Mouse (Mus musculus): ENCODE results near the gene Mindy2.

Mindy2 gene

DNA sequence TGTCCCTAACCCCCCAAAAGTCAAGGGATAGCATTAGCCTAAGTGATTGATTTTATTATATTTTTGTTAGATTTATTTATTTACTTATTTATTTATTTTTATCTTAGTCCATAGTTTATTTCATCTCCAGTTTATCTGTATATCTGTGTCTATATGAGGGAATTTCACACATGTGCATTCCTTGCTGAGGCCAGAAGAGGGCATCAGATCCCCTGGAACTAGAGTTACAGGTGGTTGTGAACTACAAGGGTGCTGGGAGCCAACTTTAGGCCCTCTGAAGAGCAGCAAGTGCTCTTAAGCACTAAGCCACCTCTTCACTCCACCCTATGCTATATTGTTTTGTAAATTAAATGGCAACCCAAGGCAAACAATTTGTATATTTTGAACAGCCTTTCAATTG lies 11.1 kb upstream of the Mindy2 start:
- DNase-seq (ENCODE audit: low spot score): no peak

DNA sequence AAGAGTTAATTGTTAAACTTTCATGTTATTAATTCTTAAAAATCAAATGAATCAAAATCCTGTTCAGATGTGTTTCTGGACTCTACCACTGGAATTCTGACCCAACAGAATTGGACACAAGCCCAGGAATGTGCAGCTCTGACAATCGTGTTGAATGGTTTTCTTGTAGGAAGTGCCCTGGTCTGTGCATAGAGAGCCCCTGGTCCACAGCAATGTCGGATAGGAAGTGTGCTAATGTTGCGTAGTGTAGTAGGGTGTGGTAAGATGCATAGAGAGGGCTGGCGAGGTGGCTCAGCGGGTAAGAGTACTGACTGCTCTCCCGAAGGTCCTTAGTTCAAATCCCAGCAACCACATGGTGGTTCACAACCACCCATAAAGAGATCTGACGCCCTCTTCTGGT lies 9.8 kb upstream of the Mindy2 start:
- DNase-seq (ENCODE audit: low spot score): no peak

DNA sequence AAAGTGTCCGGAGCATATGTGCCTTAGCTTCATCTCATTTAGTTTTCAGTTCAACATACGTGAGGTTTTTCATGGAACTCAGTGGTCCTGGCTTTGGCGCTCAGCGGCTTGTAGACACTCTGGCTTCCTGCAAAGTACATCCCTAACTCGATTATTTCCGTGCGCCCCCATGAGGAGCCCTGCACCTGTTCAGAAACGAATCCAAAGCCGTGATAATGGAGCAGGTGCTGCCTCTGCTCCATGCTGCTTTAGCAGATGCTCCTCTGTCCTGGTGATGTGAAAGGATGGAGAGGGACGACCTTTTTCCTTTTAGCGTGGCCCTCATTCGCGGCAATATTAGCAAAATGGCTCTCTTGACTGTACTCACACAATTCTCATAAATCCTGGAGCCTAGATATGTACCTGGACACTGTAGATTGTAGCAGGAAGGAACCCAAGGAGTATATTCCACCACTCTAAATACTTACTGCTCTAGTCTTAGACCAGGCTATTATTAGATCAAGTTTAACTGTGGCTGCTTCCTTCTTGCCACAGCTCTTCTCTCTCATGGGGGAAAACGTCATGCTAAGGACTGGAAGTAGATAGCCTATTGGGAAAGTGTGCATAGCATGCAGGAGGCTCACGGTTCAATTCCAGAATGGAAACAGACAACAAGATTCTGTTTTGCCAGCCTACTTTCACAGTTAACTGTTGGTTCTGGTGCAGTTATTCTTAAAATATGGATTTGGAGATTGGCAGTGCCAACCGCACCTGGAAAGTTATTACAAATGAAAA lies 8.6 kb upstream of the Mindy2 start:
- no peak for DNase-seq (ENCODE audit: low spot score)

DNA sequence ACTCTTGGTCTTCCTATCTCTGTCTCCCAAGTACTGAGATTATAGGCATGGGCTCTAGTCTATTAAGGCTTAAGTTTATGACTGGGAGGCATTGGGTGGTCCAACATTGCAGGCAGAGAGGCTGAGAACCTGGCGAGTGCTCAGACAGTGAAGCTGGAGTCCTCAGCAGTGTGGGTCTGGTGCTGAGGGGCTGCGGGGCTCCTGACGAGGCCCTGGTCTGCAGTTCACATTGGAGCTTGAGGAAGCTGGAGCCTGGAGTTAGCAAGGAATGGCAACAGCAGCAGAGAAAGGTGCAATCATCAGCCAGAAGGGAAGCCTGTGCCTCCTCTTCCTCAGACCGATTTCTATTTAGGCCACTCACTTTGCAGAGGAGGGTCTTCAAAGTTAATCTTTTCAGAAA lies 7.9 kb upstream of the Mindy2 start:
- no peak for DNase-seq (ENCODE audit: low spot score)

DNA sequence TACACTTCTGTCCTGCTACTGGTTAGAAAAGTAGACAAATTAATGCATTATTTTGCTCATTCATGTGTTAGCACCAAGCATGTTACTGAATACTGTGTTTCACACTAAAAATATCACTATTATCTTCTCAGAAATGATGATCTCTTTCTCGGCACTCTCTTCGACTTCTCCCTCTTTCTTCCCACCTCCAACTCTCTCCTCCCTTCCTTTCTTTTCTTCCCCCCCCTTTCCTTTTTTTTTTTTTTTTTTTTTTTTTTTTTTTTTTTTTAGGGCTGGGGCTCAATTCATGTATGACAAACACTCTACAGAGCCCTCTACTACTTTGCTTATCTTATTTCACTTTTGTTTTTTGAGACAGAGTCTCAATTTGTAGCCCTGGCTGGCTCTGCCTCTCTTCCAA lies 1.3 kb upstream of the Mindy2 start:
- peak; percentile 10 for DNase-seq (ENCODE audit: low spot score)

DNA sequence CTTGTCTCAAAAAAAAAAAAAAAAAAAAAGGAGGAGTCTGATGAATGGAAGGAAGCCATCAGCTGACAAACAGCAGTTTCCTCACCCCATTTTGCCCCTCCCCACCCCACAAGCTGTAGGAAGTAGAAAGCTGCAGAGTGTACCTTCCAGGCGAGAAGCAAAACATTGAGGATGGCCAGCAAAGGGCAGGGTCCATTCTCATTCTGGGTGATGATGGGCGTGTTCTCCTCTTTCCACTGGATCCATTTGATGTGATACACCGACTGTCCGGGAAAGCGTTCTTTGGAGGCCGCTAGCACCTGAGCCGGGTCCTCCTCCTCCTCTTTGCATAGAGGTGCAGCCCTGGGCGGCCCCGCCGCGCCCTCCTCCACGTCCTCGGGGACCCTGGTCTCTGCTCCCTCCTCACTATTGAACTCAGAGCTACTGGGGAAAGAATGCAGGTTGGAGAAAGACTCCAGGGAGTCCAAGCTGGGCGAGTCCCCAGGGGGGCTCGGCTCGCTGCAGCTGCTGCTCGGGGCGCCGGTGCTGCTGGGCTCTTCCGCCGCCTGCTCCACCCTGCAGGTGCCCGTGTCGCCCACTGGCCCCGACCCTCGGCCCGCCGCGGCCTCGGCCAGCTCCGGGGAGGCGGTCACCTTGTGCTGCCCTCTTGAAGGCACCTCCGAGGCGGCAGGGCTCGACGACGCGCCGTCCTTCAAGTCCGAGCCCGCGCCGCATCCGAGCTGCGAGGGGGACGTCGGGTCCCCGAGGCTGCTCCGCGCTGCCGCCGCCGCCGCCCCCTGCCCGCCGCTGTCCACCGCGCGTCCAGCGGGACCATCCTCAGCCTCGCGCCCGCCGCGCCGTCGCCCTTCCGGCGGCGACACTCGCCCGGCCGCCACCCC lies 605 bp downstream of the Mindy2 start, which contains the start of gene Gm10642:
Gm10642 (plus strand) TSS at position 122 of the 878 bp plus-strand sequence.
- peak; percentile 75 for DNase-seq (ENCODE audit: low spot score)

DNA sequence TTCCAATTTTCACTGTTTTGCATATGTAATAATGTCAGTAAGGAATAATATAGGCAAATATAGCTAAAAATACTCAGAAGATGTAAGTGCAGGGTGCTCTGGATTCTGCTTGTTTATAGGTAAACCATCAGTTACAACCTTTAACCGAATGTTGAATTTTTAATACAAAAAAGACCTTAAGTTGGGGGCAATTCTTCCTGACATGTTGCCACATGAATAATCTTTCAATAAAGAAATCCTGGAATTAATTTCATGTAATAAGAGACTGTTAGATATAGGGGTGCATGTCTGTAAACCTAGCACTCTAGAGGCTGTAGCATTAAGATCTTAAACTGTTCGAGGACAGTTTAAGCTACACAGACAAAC lies 1.2 kb downstream of the Mindy2 start:
- DNase-seq (ENCODE audit: low spot score): no peak

DNA sequence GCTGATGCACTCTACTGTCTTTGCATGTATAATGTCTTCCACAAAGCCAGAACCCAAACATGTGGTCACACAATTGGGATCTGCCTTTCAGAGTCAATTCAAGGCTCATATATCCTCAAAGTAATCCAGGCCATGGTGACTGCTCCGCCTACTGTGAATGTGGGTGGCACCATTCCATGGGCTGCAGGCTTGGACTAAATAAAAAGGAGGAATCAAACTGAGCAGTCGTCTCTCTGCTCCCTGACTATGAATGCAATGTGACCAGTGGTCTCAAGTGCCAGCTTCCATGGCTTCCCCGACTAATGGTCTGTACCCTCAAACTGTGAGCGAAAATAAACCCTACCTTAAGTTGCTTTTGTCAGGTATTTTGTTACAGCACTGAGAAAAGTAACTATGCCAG lies 2.5 kb downstream of the Mindy2 start:
- DNase-seq (ENCODE audit: low spot score): no peak

DNA sequence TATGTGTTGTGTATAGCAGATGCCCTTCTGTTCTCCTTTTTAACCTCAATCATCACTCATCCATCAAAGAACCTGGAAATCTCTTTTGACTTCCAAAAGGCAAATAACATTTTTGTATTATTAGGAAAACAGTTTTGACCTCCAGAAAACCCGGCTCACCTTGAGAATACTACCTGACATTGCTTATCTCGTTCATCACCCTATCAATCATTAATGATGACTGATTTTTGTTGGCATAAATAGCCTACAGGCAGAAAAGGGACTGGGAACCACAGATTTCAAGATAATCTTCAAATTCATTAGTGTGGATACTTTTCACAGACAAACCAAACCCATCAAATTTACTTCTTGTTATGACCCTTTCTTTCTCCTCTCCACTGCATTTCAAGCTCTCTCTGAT lies 3.1 kb downstream of the Mindy2 start:
- no peak for DNase-seq (ENCODE audit: low spot score)

DNA sequence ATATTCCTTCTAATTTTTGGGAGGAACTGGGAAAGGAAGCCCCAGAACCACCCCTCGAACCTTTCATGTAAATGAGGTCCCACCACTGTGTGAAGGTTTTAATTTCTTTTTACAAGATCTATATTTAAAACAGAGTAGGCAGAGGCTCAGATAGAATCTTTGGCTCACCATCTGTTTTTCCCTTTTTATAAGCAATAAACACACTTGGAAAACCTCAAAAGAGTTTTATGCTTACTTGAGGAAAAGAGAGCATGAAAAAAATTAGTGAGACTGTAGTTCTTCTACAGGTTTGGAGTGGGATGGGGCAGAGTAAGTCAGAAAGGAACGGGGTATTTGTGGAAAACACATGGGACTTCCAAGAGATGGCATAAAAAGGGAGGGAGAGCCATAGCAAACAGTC lies 4.8 kb downstream of the Mindy2 start:
- DNase-seq (ENCODE audit: low spot score): no peak

DNA sequence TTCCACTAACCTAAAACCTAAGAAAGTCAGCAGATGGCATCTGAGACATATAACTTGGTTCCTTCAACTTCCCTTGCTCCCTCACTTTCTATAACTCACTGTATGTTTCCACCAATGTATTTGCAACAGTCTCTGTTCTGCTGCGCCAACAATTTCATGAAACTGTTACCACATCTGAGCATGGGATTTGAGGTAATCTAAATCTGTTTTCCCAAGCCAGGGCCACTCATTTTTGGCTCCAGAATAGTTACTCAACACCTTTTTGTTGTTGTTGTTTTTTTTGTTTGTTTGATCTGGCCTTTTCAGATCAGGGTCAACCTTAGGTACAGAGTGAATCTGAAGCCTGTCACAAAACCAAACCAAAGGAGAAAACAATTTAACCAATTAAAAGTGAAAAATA lies 6.0 kb downstream of the Mindy2 start:
- DNase-seq (ENCODE audit: low spot score): no peak

DNA sequence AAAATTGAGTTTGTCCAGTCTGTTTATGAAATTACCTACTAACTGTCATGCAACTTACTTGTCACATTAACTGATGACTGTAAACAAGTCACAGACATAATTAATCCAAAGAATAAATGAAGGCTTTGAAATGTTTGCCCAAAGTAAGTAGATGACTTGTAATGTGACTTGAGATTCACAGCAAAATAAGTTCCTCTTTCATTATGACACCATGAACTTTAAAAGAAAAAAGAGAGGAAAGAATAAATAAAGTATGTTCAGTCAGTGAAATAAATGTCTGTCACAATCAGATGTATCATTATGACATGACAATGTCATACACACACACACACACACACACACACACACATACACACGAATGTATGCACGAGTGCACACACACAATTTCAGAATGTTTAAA lies 6.7 kb downstream of the Mindy2 start:
- no peak for DNase-seq (ENCODE audit: low spot score)

DNA sequence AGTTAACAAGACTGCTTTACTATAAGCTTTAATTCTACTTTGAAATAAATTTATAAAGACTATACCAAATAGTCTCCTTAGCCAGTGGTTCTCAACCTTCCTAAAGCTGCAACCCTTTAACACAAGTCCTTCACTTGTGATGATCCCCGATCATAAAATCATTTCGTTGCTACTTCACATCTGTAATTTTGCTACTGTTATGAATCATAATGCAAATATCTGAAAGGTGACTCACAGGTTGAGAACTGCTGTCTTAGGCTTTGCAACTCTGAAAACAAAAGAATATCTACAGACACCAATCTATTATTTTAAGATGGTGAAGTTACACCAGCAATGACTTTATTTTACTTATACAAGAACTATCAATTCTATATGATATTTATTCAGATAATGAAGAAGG lies 20.2 kb downstream of the Mindy2 start:
- no peak for DNase-seq (ENCODE audit: low spot score)

DNA sequence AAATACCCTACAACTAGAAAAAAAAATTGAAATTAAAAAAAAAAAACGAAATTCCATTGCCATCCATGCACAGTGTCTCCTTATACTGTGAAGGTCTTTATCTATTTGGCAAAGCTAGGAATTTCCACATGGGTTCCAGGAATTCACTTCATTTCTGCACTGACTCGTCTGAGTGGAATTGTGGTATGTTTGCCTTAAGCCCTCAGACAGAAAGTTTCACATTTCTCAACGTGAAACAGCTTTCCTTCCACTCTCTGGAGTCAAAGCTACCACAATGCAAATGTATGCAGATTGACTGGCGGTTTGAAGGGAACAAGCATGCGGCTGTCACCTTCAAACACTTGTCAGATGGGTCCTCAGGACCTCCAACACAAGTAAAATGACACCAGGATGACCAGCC lies 25.3 kb downstream of the Mindy2 start:
- no peak for DNase-seq (ENCODE audit: low spot score)

DNA sequence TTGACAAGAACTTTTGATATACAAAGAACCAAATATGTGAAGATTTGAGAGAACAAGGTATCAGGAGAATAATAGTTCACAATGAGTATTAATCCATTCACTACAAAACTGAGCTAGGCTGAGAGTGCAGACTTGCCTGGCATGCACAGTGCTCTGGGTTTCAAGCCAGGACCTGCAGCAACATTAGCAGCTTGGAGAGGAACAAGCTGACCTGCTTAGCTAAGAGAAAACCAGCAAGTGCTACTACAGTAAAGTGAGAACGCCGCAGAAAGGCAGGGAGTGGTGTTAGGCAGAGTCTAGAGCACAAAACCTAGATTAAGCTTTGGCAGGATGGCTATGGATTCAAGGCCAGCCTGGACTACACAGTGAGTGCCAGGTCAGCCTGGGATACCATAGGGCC lies 27.3 kb downstream of the Mindy2 start:
- DNase-seq (ENCODE audit: low spot score): no peak

DNA sequence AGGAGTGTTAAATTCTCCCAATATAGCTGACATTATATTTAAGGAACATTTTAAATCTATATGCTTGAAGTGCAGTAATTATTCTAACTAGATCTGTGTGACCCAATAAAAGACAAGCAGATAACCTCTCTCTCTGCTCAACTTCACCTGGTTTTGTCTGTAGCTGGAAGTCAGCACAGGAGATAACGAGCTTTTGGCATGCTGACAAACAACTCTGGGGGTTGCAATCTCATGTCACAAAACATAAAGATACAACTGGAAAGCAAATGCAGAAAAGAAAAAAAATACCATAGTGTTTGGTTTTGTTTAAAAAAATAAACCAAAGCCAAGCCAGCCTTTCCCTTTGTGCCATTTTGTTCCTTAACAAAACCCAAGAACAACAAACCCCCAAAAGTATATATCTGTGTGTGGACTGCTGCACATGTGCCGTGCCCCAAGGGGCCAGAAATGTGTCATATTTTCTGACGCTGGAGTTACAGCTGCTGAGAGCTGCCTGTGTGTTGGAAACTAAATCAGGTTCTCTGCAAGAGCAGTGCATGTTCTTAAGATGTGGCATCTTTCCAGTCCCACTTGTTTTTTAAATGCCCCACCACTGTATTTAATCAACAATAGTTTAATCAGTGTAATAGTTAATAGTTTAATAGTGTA lies 45.8 kb downstream of the Mindy2 start:
- DNase-seq (ENCODE audit: low spot score): no peak

DNA sequence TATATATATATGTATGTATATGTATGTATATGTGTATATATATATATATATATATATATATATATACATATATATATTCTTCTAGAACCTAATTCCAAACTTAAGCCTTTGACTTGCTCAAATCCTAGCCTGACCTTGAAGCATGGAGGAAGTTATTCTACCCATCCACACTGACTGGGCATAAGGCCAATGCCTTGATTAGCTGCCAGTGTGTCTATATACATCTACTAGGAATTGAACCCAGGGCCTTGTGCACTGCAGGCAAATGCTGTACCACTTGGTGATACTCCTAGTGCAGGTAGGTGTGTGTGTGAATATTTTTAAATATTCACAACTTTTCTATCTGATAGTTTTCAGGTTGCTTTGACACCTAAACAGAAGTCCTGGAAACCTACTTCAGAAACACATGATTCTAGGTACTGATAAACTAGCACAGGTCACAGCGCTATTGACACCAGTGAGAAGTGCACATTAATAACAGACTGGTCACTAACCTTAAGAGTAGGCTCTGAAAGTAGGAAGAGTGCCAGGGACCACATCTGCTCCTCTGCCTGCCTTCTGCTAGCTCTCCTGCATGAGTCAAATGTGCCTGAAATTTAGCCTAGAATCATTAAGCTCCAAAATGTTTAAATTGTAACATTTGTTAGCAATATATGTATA lies 54.7 kb downstream of the Mindy2 start:
- DNase-seq (ENCODE audit: low spot score): no peak

DNA sequence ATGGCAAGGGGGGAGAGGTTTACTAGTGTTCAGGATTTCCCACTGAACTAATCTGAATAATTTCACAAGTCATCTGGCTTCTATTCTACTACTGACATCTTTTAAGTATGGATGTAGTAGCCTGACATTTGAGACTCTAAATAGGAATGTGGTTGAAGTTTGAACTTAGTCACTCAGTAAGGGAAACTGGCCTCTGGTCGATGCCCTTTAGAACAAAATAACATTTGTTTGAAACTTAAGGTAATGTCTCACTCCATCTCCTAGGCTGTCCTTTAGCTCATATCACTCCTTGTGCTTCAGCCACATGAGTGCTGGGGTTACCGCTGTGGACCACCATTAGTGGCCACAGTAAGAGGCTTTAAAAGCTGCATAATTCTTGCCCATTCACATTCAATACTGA lies 58.7 kb downstream of the Mindy2 start:
- no peak for DNase-seq (ENCODE audit: low spot score)

DNA sequence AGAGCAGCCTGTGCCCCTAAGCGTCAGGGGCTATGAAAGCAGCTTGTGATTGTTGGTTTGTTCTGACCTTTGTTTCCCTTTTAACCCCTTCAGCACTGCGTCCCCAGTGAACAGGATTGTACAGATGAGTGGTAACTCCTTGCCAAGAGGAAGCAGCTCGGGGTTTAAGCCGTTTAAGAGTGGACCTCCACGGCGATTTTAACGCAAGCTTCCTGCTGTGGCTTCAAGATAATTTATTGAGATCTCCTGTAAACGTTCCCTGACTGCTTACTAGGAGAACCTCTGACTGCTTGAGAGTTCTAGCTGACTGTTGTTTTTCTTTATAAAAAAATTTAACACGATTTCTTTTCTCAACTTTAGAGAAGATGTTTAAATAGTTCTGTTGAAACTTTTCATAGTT lies 65.5 kb downstream of the Mindy2 start:
- DNase-seq (ENCODE audit: low spot score): no peak

DNA sequence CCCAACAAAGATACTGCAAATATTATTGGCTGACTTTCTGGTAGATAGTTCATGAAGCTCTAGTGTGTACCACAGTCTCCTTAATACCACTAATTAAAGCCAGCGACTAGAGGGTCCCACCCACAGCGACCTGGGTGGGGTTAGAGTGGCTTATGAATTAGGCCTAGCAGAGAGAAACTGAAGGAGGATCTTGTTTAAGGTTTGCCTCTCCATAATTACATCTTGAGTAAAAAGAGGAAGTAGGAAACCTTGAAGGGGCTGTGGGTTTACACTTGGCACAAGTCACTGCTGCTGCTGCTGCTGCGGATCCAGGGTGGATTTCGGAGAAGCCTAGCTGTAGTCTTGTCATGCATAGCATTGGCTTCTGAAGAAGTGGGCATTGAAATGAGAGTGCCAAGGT lies 66.2 kb downstream of the Mindy2 start:
- DNase-seq (ENCODE audit: low spot score): no peak

DNA sequence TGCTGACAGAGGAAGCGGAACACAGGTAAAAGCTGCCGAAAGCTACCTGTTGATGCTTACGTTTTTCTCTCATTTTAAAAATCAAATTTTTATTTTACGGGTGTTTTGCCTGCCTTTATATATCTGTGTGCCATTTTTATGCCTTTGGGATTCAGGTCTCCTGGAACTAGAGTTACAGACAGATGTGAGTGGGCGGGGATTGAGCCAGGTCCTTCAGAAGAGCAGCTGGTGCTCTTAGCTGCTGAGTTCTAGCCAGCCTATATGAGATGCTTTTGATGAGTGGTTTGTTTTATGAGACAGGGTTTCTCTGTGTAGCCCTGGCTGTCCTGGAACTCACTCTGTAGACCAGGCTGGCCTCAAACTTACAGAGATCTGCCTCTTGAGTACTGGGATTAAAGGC lies 69.8 kb downstream of the Mindy2 start:
- DNase-seq (ENCODE audit: low spot score): no peak

DNA sequence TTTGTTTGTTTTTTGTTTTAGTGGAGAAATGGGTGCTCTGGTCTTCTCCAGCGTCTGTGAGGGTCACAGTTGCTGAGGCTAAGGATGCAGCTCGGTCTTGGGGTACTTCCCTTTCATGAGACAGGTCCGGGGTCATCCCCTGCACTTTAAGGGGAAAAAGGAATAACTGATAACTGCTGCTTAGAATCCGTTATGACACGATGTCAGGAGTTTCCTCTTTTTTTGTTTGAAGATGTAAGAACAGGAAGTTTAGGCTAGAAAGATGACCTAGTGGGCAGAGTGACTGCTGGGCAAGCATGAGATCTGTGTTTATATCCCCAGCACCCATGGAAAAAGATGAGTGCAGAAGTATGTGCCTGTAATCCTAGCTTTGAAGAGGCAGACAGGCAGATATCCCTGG lies 71.8 kb downstream of the Mindy2 start:
- DNase-seq (ENCODE audit: low spot score): no peak

DNA sequence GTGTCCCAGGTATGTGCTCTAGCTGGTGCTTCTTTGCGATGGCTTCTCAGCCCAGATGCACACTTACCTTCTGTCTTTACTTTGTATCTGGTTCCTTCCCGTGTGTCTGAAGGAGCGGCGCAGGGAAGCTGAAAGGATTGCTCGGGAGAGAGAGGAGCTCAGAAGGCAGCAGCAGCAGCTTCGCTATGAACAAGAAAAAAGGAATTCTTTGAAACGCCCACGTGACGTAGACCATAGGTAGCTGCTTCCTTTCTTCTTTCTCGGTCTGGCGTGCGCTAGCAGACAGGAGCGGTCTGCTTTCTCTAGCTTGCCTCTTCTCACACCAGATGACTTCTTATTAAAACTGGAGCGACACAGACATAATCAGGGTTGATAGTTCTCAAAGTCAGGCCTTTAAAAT lies 72.3 kb downstream of the Mindy2 start:
- DNase-seq (ENCODE audit: low spot score): no peak

All from MN1 (cell line).